Mouse (Mus musculus): ENCODE data around the gene Kat2b.
"Not testable (repeated sequence)": the region's sequence is repeated elsewhere in the genome, so short reads cannot be mapped to it uniquely, and the experiment has no call there.

Kat2b gene

DNA sequence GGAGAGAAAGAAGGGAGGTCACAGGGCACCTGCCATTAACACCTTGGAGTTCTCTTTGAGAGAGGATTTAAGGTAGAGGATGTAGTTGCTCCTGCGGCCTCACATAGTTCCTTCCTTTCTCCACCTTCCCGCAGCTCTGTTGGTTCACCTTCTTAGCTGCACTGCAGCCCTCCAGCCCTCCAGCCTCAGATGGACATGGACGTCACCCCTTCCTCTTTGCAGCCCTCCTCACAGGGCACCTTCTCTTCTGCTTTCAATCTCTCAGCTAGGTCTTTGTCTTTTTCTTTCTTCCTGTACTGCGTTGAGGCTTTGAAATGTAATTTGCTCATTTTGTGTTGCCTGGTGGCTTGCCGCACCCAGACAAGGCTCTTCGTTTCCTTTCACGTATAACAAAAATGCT is 36.6 kb downstream of the Kat2b start:
- not testable (repeated sequence) for DNase-seq (ENCODE audit: low spot score)

DNA sequence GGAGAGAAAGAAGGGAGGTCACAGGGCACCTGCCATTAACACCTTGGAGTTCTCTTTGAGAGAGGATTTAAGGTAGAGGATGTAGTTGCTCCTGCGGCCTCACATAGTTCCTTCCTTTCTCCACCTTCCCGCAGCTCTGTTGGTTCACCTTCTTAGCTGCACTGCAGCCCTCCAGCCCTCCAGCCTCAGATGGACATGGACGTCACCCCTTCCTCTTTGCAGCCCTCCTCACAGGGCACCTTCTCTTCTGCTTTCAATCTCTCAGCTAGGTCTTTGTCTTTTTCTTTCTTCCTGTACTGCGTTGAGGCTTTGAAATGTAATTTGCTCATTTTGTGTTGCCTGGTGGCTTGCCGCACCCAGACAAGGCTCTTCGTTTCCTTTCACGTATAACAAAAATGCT is 39.4 kb downstream of the Kat2b start:
- DNase-seq (ENCODE audit: low spot score), result not testable (repeated sequence)

DNA sequence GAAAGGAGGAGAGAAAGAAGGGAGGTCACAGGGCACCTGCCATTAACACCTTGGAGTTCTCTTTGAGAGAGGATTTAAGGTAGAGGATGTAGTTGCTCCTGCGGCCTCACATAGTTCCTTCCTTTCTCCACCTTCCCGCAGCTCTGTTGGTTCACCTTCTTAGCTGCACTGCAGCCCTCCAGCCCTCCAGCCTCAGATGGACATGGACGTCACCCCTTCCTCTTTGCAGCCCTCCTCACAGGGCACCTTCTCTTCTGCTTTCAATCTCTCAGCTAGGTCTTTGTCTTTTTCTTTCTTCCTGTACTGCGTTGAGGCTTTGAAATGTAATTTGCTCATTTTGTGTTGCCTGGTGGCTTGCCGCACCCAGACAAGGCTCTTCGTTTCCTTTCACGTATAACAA is 42.3 kb downstream of the Kat2b start:
- DNase-seq (ENCODE audit: low spot score), result not testable (repeated sequence)

- DNase-seq (ENCODE audit: low spot score), result no peak
Observed at GRCm38 (mm10) chr17:53617295-53617957, 50.8 kb downstream of the Kat2b start.

DNA sequence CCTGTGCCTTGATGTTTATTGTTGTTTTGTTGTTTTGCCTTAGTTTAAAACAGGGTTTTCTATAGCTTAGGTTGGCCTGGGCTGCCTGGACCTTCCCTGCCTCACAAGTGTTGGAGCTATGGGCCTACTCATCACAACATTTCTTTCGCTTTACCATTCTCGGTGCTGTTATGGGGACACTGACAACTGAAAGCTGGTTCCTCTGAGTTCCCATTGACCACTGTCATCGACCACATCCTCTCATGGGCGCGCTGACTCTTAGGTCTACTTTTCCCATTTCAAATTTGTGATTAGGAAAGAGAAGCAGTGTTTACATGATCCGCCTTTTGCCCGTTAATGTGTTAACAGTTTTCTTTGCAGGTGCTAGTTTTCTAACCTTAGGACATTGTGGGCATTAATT is 51.7 kb downstream of the Kat2b start:
- DNase-seq (ENCODE audit: low spot score), result no peak

- DNase-seq (ENCODE audit: low spot score), result no peak
Observed at GRCm38 (mm10) chr17:53619391-53619790, 52.7 kb downstream of the Kat2b start.

- no peak for DNase-seq (ENCODE audit: low spot score)
Observed at GRCm38 (mm10) chr17:53620611-53621010, 54.0 kb downstream of the Kat2b start.

DNA sequence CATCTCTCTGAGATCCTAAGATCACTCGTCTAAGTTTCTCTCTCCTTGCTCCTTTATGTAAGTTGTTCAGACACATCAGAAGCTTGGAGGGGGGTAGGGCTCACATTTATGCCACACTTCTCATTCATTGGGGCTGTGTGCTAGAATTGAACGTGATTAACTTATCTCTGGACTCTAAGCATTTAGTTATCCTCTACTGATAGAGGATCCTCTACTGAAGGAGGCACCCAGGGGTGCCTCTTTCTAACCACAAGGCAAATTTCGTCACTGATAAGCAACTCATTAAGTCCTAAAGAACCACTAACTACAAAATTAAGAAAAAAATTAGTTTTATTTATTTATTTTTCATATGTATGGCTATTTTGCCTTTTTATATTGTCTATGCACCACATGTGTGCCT is 55.5 kb downstream of the Kat2b start:
- DNase-seq (ENCODE audit: low spot score), result no peak

DNA sequence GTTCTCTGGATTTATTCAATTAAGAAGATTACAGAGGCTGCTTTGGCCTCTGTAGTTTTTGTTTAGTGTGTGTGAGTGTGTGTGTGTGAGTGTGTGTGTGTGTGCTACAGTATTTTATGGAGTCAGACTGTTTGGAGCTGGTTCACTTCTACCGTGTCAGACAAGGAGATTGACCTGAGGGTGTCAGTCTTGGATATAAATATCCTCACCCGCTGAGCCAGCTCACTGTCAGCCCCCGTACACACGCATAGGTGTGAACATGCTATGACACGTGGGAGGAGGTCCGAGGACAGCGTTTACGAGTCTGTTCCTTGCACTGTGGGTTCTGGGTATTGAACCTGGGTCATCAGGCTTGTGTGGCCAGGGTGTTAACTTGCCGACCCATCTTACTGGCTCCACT is 57.1 kb downstream of the Kat2b start:
- no peak for DNase-seq (ENCODE audit: low spot score)

DNA sequence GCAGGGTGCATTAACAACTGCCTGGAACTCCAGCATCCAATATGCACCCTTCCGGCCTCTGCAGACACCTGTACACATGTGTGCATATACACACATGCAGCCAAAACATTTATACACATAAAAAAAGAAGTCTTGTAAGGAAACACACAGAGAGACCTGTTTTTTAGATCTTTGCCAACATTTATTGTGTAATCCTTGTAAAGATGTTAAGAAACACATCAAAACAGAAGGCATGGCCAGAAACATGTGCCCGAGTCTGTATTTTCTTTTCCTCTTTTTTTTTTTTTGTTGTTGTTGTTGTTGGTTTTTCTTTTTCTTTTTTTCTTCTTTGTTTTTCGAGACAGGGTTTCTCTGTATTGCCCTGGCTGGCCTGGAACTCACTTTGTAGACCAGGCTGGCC is 59.5 kb downstream of the Kat2b start:
- DNase-seq (ENCODE audit: low spot score), result no peak

DNA sequence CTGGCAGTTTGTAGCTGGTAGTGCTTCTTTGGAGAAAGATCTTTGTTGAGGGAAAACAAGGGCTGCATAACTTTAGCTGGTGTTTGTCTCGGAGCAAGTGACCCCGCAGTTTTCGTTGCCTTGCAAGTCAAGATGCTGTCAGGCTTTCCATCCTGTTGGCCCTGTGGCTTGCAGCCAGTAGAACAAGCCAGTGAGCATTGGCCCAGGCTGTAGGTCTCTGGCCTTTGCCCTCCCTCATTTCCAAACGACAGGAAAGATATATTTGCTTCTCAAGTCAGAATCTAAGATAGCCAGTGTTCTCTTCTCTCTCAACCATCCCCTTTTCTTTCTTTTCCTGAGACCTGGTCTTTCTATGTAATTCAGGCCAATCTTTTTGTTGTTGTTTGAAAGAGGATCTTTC is 60.8 kb downstream of the Kat2b start:
- no peak for DNase-seq (ENCODE audit: low spot score)

GRCm38 (mm10) chr17:53628131-53628530 is 61.5 kb downstream of the Kat2b start:
- DNase-seq (ENCODE audit: low spot score), result no peak

DNA sequence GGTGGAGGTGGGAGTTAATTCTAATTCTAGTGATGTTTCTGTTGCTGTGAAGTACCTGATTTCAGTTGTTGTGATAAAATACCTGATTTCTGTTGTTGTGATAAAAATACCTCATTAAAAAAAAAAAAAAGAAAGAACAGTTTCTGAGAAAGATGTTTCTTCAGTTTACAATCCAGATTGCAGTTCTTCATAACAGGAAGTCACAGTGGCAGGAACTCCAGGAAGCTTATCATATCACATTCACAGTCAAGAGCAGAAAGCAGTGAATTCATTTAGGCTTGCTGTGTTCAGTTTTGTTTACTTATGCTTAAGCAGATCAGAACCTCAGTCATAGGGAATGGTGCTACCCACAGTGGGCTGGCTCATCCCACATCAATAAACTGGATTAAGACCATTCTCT is 64.7 kb downstream of the Kat2b start:
- no peak for DNase-seq (ENCODE audit: low spot score)

GRCm38 (mm10) chr17:53643360-53643759 is 76.7 kb downstream of the Kat2b start:
- DNase-seq (ENCODE audit: low spot score), result no peak

GRCm38 (mm10) chr17:53650251-53650661 is 83.6 kb downstream of the Kat2b start:
- DNase-seq (ENCODE audit: low spot score), result no peak

DNA sequence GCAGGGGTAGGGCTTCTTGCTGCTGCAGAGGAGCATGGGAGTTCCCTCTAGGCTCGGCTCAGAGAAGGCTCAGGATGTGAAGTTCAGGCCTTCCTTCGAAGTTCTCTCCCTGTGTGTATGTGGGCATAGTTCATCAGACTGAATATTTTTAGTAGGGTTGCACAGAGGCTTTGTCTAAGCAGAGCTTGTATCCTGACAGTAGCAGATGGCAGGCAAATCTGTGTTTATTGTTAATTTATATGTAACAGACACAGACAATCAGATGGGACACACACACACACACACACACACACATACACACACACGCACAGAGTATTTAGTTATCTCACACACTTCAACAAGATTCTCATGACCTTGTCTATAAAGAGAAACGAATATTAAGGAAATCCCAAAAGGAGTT is 87.9 kb downstream of the Kat2b start:
- DNase-seq (ENCODE audit: low spot score), result no peak

- DNase-seq (ENCODE audit: low spot score), result no peak
Observed at GRCm38 (mm10) chr17:53655081-53655480, 88.4 kb downstream of the Kat2b start.

DNA sequence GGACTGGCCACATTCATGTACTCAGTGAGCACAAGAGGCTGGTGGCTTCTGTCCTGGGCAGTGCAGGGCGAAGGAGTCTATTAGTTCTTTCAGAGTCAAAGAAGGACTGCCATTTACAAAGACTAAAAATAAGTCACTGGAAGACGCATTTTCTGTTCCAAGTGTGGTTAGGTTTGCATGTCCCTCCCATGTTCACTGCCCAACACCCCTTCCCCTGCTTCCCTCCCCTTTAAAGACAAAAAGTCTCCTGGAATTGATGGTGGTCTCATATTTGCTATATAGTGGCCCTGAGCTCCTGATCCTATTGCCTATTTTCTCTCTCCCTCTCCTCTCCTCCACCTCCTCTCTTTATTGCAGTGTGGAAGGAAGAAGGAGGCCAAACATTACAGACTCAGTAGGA is 89.3 kb downstream of the Kat2b start:
- no peak for DNase-seq (ENCODE audit: low spot score)

GRCm38 (mm10) chr17:53656369-53656860 is 89.8 kb downstream of the Kat2b start:
- DNase-seq (ENCODE audit: low spot score), result no peak

GRCm38 (mm10) chr17:53657391-53657790 is 90.7 kb downstream of the Kat2b start:
- DNase-seq (ENCODE audit: low spot score), result not testable (repeated sequence)

DNA sequence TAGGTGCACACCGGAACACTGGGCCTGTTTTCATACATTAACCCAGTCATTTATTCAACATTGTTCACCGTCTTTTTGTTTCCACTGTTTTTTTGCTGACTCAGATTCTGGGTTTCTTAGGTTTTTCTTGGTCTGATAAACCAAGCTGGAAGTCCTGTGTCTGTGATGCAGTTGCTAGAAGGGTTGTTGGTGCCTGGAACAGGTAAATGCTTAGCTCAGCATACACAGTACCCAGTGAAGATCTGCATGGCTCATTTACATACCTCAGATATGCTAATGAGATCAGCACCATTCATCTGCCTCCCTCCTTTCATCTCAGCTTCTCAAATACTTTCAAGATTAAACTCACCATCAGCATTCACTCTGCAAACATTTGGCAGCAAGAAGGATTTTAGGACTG is 92.0 kb downstream of the Kat2b start:
- DNase-seq (ENCODE audit: low spot score), result no peak

DNA sequence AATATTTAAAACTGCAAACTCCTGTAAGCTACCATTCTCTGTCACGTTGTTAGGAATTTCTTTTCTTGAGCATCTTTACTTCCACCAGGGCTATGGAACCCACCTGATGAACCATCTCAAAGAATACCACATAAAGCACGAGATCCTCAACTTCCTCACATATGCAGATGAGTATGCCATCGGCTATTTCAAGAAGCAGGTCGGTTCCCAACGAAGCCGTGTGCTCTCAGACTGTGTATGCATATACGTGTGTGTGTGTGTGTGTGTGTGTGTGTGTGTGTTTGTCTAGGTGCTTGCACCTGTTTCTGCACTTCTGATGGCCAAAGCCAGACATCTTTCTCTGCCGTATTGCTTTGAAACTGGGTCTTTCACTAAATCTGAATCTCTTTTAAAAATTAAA is 92.6 kb downstream of the Kat2b start:
- DNase-seq (ENCODE audit: low spot score), result no peak

DNA sequence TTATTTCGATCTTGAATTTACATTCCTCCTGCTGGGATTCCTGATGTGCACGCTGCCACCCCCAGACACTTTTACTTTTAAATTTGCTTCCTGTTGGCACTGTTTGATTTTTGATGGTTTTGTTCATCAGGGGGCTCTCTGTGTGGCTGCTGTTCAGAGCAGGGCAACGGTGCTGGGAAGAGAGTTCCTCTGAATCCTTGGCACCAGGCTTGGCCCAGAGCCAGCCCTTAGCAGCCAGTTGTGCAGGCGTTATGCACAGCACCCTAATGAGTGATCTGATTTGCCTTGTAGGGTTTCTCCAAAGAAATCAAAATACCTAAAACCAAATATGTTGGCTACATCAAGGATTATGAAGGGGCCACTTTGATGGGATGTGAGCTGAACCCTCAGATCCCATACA is 93.1 kb downstream of the Kat2b start:
- peak; percentile 44 for DNase-seq (ENCODE audit: low spot score)

DNA sequence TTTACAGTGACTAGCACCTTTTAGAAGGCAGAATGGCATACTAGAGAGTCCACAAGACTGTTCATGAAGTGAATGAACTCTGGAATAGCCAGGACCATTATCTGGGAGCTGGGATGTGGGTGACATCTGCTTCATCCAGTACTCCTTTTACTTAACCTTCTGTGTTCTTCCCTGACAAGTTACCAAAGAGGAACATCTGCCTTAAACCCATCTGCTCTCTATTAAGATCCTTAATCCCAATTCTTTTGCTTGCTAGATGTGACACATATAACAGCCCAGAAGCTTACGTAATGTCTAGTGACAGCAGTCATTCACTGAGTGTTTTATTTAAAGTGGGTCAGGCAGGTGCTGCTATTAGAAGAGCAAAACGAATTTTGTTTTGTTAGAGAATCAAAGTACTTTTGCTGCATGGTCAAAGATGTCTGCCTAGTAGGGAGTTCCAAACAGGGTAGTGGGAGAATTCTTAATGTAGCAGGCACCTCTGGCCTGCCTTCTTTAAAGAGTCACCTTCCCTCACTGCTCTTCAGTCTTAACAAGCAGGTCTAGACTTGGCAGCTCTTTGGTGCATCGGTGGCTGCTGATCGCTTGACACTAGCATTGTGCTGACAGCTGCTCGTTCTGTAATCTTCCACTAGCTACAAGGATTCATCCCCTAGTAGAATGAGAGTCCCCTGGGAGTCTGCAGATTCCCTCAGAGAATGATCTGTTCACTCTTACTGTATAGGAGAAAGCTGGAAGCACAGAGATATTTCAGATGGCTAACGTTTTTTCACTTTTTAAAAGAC is 94.6 kb downstream of the Kat2b start:
- DNase-seq (ENCODE audit: low spot score), result no peak
